Mouse (Mus musculus): ENCODE results near the gene Nek6.

The Nek6 gene

GRCm38 (mm10) chr2:38539677-38540076 lies 28.2 kb downstream of the Nek6 start:
- DNase-seq: no peak

- no peak for DNase-seq
These were observed 29.2 kb downstream of the Nek6 start for GRCm38 (mm10) chr2:38540666-38541065.

- no peak for DNase-seq
These were observed 29.7 kb downstream of the Nek6 start for GRCm38 (mm10) chr2:38541101-38541500.

GRCm38 (mm10) chr2:38541570-38541969 lies 30.1 kb downstream of the Nek6 start:
- DNase-seq: no peak

GRCm38 (mm10) chr2:38542366-38542765 lies 30.9 kb downstream of the Nek6 start:
- DNase-seq: no peak

- DNase-seq: no peak
These were observed 31.7 kb downstream of the Nek6 start for GRCm38 (mm10) chr2:38543158-38543557.

- no peak for DNase-seq
These were observed 32.9 kb downstream of the Nek6 start for GRCm38 (mm10) chr2:38544341-38544740.

GRCm38 (mm10) chr2:38544982-38545381 lies 33.5 kb downstream of the Nek6 start:
- peak; percentile 39 for DNase-seq

- DNase-seq: no peak
These were observed 34.3 kb downstream of the Nek6 start for GRCm38 (mm10) chr2:38545706-38546105.

- DNase-seq: peak; percentile 85
These were observed 34.8 kb downstream of the Nek6 start for GRCm38 (mm10) chr2:38546222-38546621.

GRCm38 (mm10) chr2:38546748-38547147 lies 35.3 kb downstream of the Nek6 start:
- DNase-seq: peak; percentile 27

GRCm38 (mm10) chr2:38547793-38548517 lies 36.5 kb downstream of the Nek6 start:
- no peak for DNase-seq

- DNase-seq: no peak
These were observed 40.6 kb downstream of the Nek6 start for GRCm38 (mm10) chr2:38552004-38552443.

GRCm38 (mm10) chr2:38554226-38554995 lies 43.0 kb downstream of the Nek6 start:
- no peak for DNase-seq

- DNase-seq: no peak
These were observed 44.2 kb downstream of the Nek6 start for GRCm38 (mm10) chr2:38555659-38556058.

GRCm38 (mm10) chr2:38556721-38557120 lies 45.3 kb downstream of the Nek6 start:
- DNase-seq: no peak

GRCm38 (mm10) chr2:38560296-38561227 lies 49.1 kb downstream of the Nek6 start:
- no peak for DNase-seq

GRCm38 (mm10) chr2:38562596-38562995 lies 51.2 kb downstream of the Nek6 start:
- DNase-seq: no peak

- no peak for DNase-seq
These were observed 60.6 kb downstream of the Nek6 start for GRCm38 (mm10) chr2:38571971-38572601.

- DNase-seq: no peak
These were observed 63.3 kb downstream of the Nek6 start for GRCm38 (mm10) chr2:38574697-38575096.

- peak; percentile 58 for DNase-seq
These were observed 67.4 kb downstream of the Nek6 start for GRCm38 (mm10) chr2:38578602-38579521.
